Mouse (Mus musculus) spleen, adult 2 months (tissue): Measurements from ENCODE around the gene Oit1. TPM values are rescaled to one million over a fixed set of nuclear protein-coding genes. Genes with fewer than 3 reads are reported as not detected.

Experiments
- DNase-seq, 2 experiments: peaks; one replicate each; pipeline versions ENCODE4 v3.0.0 to v3.0.0-alpha.2; 2012 to 2021; ENCODE audit warnings: low spot score in 2 of 2, low read depth in 1 of 2
- H3K27ac ChIP-seq: fragments of 200-500 bp; 2 replicates; pipeline ENCODE4 v1.5.1; 2012; ENCODE audit warnings: low read length, inconsistent platforms; ENCODE audit not compliant: insufficient read depth
- H3K27me3 ChIP-seq: fragments of 200-500 bp; 2 replicates; pipeline ENCODE4 v1.6.1; 2012; ENCODE audit warnings: mild to moderate bottlenecking, moderate library complexity, low read length, inconsistent platforms; ENCODE audit not compliant: control insufficient read depth, insufficient read depth
- H3K36me3 ChIP-seq: fragments of 200-500 bp; 2 replicates; pipeline ENCODE4 v1.6.1; 2012; ENCODE audit warnings: mild to moderate bottlenecking, low read length, inconsistent platforms; ENCODE audit not compliant: control insufficient read depth, insufficient read depth
- H3K4me1 ChIP-seq: fragments of 200-500 bp; 2 replicates; pipeline ENCODE4 v1.6.1; 2011; ENCODE audit warnings: inconsistent platforms; ENCODE audit not compliant: control insufficient read depth, insufficient read depth, insufficient read length
- H3K4me3 ChIP-seq: fragments of 200-500 bp; 2 replicates; pipeline ENCODE4 v1.5.1; 2011; ENCODE audit warnings: mild to moderate bottlenecking, inconsistent platforms; ENCODE audit not compliant: insufficient read depth, insufficient read length; ENCODE audit errors: extremely low read depth
- CTCF ChIP-seq: fragments of 200-500 bp; IDR thresholded peaks from 2 replicates; pipeline ENCODE4 v1.5.1; 2011; ENCODE audit warnings: mild to moderate bottlenecking, inconsistent platforms; ENCODE audit not compliant: insufficient read depth, insufficient read length, insufficient replicate concordance; ENCODE audit errors: extremely low read depth
- POLR2A ChIP-seq: fragments of 200-500 bp; IDR thresholded peaks from 2 replicates; pipeline ENCODE4 v1.6.1; 2011; ENCODE audit warnings: low read depth, low read length, inconsistent platforms
- WGBS: fragments of 180-500 bp; shearing (Covaris S2); methylation state at CpG from one replicate; pipeline ENCODE4 v1.1.7; 2018; 5-methylcytosine and 5-hydroxymethylcytosine counted together
- polyA plus RNA-seq: library from polyadenylated mRNA; depleted of rRNA; stranded (reverse); fragments of >200 nt; gene quantifications from 2 replicates; pipeline ENCODE4 v1.2.3, GENCODE M21; 2012; rRNA removed

Oit1 gene
- polyA plus RNA-seq: 0.07 and 0.16 TPM in 2 replicates

DNA sequence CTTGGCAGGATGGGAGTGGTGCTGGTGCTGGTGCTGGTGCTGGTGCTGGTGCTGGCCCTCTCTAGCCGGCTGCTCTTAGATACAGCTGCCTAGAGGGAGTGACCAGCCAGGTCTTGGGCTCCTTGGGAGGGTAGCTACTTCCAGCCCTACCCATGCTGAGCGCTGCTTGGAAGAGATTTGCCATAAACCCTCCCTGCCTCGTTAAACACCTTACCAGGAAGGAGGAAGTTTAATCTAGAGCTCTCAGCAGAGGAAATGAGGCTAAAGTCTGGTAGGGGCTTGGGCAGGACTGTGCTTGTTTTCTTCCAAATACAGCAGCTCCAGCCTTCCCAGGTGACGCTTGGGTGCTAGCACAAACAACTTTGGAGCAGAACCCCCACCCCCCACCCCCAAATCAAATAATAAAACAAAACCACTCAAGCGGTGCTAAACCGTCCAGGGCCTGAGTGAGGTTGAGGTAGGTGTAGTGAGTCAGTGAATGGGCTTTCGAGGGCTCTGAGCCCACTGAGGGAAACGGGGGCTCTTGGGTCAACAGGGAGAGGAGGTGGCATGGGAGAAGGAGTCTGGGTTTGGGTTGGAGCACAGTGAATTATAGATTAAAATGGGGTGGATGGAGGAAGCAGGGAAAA is at the start of gene Oit1:
Oit1 (minus strand) TSS at position 70 of the 629 bp plus-strand sequence.
- no peak for TF ChIP-seq CTCF
- no peak for TF ChIP-seq POLR2A
- 58% methylated on average over 8 of the region's 8 CpGs for WGBS
- Histone ChIP-seq H3K27ac (no peak within 1 kb of the TSS), H3K27me3 (no peaks in the 10 kb centered on the region), H3K4me1 (no peaks in the 10 kb centered on the region), H3K36me3 (no peaks in the 10 kb centered on the region), H3K4me3 (no peak within 1 kb of the TSS)
- DNase-seq: no peak

DNA sequence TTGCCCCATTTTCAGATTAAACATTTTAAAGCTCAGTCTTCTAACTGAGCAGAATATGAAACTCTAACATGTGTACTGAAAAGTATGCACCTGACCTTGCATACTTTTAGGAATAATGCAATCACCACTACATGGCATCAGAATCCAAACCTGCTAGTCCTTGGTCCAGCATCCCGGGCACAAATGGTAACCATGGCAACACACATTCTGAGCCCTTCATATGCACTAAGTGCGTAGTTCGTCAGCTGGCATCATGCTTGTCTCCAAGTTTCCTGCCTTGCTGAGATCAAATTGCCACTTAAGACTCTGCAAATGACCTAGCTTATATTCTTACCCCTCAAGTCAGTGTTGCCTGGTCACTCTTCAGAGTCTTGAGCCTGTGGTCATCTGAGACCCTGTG is 44.3 kb upstream of the Oit1 start:
- TF ChIP-seq POLR2A (no peak), CTCF (no peak)
- H3K4me1 ChIP-seq: no peaks in the 10 kb centered on the region
- no peak overlapping the region for H3K27ac ChIP-seq
- 91% methylated on average over 3 of the region's 3 CpGs for WGBS
- no peak overlapping the region for H3K4me3 ChIP-seq
- no peaks in the 10 kb centered on the region for H3K36me3 ChIP-seq
- DNase-seq: no peak
- no peaks in the 10 kb centered on the region for H3K27me3 ChIP-seq

DNA sequence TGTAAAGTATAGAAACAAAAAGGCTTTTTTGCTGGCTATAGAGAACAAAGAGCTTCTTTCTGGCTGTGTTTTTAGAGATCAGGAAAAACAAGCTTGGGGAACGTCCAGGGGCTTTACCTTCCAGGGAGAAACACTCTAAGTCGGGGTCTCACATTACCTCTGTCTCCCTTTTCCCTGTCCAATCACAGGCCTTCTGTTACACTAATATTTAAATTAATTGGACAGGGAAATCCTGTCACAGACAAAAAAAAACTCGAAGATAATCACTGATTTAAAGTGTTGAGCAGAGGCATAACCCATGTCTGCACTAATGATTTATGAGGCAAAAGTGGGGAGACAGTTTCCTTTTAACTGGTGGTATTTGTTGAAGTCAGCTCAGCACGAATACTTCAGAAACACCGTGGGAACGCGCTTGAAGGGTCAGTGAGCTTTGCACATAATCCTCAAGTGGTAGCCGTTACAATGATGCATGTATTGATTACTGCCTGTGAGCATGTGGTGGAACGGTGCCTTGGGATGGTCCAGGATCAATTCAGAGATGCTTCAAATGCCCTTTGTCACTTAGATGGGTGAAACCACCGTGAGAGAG is 42.7 kb upstream of the Oit1 start:
- no peaks in the 10 kb centered on the region for H3K36me3 ChIP-seq
- H3K27me3 ChIP-seq: no peaks in the 10 kb centered on the region
- 21% methylated on average over 10 of the region's 10 CpGs for WGBS
- no peaks in the 10 kb centered on the region for H3K4me1 ChIP-seq
- TF ChIP-seq CTCF (no peak), POLR2A (no peak)
- no peak overlapping the region for H3K27ac ChIP-seq
- no peak for DNase-seq
- no peak overlapping the region for H3K4me3 ChIP-seq

DNA sequence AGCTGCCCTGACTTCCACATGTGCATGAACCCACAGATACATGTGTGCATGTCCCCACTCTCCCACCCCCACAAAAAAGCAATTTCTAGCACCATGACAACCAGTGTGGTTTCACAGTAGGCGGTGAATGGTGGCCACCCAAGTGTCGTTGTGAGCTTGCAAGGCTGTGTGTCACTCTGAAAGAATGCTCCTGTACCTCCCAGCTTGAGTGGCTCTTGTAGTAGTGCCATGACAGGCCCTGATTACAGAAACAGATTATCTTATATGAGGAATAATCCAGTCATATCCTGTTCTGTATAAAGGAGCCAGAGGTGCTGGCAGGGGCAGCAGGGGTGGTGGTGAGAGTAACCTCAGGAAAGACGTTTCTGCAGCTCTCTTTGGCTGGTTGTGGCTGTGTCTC is 40.1 kb upstream of the Oit1 start:
- H3K4me3 ChIP-seq: no peak overlapping the region
- WGBS: 59% methylated on average over 3 of the region's 3 CpGs

DNA sequence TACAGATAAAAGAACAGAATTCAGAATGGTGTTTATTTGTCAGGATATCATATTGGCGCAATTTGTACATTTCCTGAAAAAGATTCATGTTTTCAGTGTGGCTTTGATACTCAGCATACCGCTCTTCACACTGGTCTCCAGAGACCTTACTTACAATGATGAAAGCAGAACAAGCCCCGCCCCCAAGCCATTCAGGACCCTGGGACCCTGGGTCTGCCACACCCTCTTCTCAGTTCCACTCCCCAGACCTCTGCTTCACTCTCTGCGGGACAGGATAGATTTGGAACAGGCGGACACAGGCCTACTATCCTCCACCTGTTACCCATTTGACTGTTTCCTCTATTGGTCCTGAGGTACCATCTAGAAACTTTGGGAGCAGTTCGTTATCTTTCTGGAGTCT is 27.4 kb upstream of the Oit1 start:
- WGBS: 78% methylated on average over 6 of the region's 6 CpGs
- H3K4me1 ChIP-seq: no peaks in the 10 kb centered on the region
- H3K27ac ChIP-seq: no peak overlapping the region
- H3K36me3 ChIP-seq: no peaks in the 10 kb centered on the region
- no peaks in the 10 kb centered on the region for H3K27me3 ChIP-seq
- no peak for TF ChIP-seq CTCF
- TF ChIP-seq POLR2A: no peak
- no peak for DNase-seq
- H3K4me3 ChIP-seq: no peak overlapping the region

More for the DNA sequence above, 40.1 kb upstream of the Oit1 start:
- no peak overlapping the region for H3K27ac ChIP-seq
- no peaks in the 10 kb centered on the region for H3K36me3 ChIP-seq
- H3K27me3 ChIP-seq: no peaks in the 10 kb centered on the region
- no peak for DNase-seq
- no peaks in the 10 kb centered on the region for H3K4me1 ChIP-seq
- TF ChIP-seq POLR2A (no peak), CTCF (no peak)

DNA sequence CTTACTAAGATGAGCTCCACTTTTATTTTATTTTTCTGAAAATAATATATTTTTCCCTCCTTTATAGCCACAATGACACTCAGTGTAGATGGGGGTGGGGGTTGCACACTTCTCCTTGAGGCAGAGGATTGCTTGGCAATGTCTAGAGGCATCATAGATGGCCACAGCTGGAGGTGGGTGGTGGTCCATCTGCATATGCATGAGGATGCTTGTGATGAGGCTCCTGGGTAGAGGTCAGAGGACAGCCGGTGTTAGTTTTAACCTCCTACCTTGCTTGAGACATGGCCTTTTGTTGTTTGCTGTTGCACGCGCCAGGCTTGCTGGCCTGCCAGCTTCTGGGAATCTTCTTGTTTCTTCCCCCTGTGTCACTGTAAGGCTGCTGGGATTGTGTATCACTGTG is 24.8 kb upstream of the Oit1 start:
- WGBS: 97% methylated on average over 3 of the region's 3 CpGs

DNA sequence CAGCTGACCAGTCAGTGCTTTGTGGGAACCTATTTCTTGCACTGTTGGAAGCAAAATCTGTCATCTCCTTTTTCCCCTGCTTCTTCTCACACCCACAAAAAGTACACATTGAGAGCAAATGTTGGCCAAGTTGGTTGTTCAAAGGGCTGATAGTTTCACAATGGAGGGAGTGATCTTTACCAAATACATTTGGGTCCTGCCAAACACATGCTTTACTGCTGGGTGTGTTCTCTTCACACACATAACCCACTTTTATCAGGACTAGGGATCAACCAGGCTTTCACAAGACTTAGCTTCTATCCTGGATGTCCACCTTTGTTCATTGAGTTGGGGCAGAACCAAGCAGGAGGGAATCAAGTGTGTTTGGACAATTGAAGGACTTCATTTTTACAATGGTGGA is 20.0 kb upstream of the Oit1 start:
- Histone ChIP-seq H3K27ac (no peak overlapping the region), H3K4me3 (no peak overlapping the region), H3K27me3 (no peaks in the 10 kb centered on the region), H3K4me1 (no peaks in the 10 kb centered on the region), H3K36me3 (no peaks in the 10 kb centered on the region)
- DNase-seq: no peak
- TF ChIP-seq POLR2A: no peak
- no peak for TF ChIP-seq CTCF

More for the DNA sequence above, 24.8 kb upstream of the Oit1 start:
- Histone ChIP-seq H3K27ac (no peak overlapping the region), H3K27me3 (no peaks in the 10 kb centered on the region), H3K4me1 (no peaks in the 10 kb centered on the region), H3K4me3 (no peak overlapping the region), H3K36me3 (no peaks in the 10 kb centered on the region)
- TF ChIP-seq CTCF (no peak), POLR2A (no peak)
- DNase-seq: no peak
